Mouse (Mus musculus) neural tube, embryonic 15.5 days (tissue): Measurements from ENCODE around the gene Mrc1. TPM values are rescaled to one million over a fixed set of nuclear protein-coding genes. Genes with fewer than 3 reads are reported as not detected.

ENCODE experiments used
- ATAC-seq: fragments of 200-750 bp; cut with Nextera tagmentation; 2 replicates; pipeline ENCODE4 v1.8.0; 2017; ENCODE audit warnings: mild to moderate bottlenecking, moderate TSS enrichment, moderate library complexity; ENCODE audit not compliant: low FRiP score
- H3K27ac ChIP-seq: fragments of 300-500 bp; sonication (generic); replicated peaks from 2 replicates; pipeline ENCODE4 v1.5.1; 2015; ENCODE audit warnings: mild to moderate bottlenecking, inconsistent platforms
- H3K27me3 ChIP-seq: fragments of 300-500 bp; sonication (generic); replicated peaks from 2 replicates; pipeline ENCODE4 v1.6.1; 2015; ENCODE audit warnings: inconsistent platforms
- H3K36me3 ChIP-seq: fragments of 300-500 bp; sonication (generic); 2 replicates; pipeline ENCODE4 v1.6.1; 2015; ENCODE audit warnings: inconsistent platforms
- H3K4me1 ChIP-seq: fragments of 300-500 bp; sonication (generic); 2 replicates; pipeline ENCODE4 v1.6.1; 2015; ENCODE audit warnings: inconsistent platforms
- H3K4me2 ChIP-seq: fragments of 300-500 bp; sonication (generic); 2 replicates; pipeline ENCODE4 v1.6.1; 2015; ENCODE audit warnings: inconsistent platforms, mild to moderate bottlenecking, moderate library complexity
- H3K4me3 ChIP-seq: fragments of 300-500 bp; sonication (generic); replicated peaks from 2 replicates; pipeline ENCODE4 v1.5.1; 2015; ENCODE audit warnings: mild to moderate bottlenecking, inconsistent platforms
- H3K9ac ChIP-seq: fragments of 300-500 bp; sonication (generic); replicated peaks from 2 replicates; pipeline ENCODE4 v1.6.1; 2015; ENCODE audit warnings: mild to moderate bottlenecking, inconsistent platforms
- H3K9me3 ChIP-seq: fragments of 300-500 bp; sonication (generic); replicated peaks from 2 replicates; pipeline ENCODE4 v1.6.1; 2016; ENCODE audit warnings: inconsistent platforms
- WGBS: fragments of 180-500 bp; shearing (Covaris S2); methylation state at CpG from one replicate; pipeline ENCODE4 v1.1.7; 2015; ENCODE audit warnings: mixed read lengths; 5-methylcytosine and 5-hydroxymethylcytosine counted together
- polyA plus RNA-seq: library from polyadenylated mRNA; unstranded; fragments of >200 nt; fragmentation: Nextera tagmentation; extraction: Ambion mirVana; gene quantifications from 2 replicates; pipeline ENCODE4 v1.2.1, GENCODE M21; 2015

Gene Mrc1
- polyA plus RNA-seq, 1 experiment from 2014 or later, result 4.2 TPM

GRCm38 (mm10) chr2:14214764-14215163, 14.4 kb upstream of the Mrc1 start:
- H3K36me3 ChIP-seq, result no peaks in the 10 kb centered on the region
- ATAC-seq, result no peak
- H3K9ac ChIP-seq, result no peak overlapping the region
- no peaks in the 10 kb centered on the region for H3K9me3 ChIP-seq
- no peaks in the 10 kb centered on the region for H3K4me1 ChIP-seq
- H3K4me2 ChIP-seq, result no peak overlapping the region
- 17% methylated on average over 3 of the region's 3 CpGs for WGBS
- no peak overlapping the region for H3K4me3 ChIP-seq
- H3K27ac ChIP-seq, result no peak overlapping the region
- no peaks in the 10 kb centered on the region for H3K27me3 ChIP-seq

- H3K27me3 ChIP-seq, result no peaks in the 10 kb centered on the region
- H3K4me3 ChIP-seq, result no peak overlapping the region
- no peaks in the 10 kb centered on the region for H3K36me3 ChIP-seq
- no peaks in the 10 kb centered on the region for H3K9me3 ChIP-seq
- no peaks in the 10 kb centered on the region for H3K4me1 ChIP-seq
- no peak overlapping the region for H3K4me2 ChIP-seq
- H3K9ac ChIP-seq, result no peak overlapping the region
- no peak overlapping the region for H3K27ac ChIP-seq
- ATAC-seq, result no peak
- WGBS, result 85% methylated on average over 3 of the region's 3 CpGs
Observed at GRCm38 (mm10) chr2:14216653-14217052, 12.5 kb upstream of the Mrc1 start.

- no peak overlapping the region for H3K9ac ChIP-seq
- WGBS, result 79% methylated on average over 6 of the region's 6 CpGs
- no peak for ATAC-seq
Observed at GRCm38 (mm10) chr2:14218126-14218525, 11.1 kb upstream of the Mrc1 start.

GRCm38 (mm10) chr2:14224387-14224786, 4.8 kb upstream of the Mrc1 start:
- 82% methylated on average over 3 of the region's 4 CpGs for WGBS

More at GRCm38 (mm10) chr2:14218126-14218525, 11.1 kb upstream of the Mrc1 start:
- Histone ChIP-seq H3K27ac (no peak overlapping the region), H3K4me2 (no peak overlapping the region), H3K27me3 (no peaks in the 10 kb centered on the region), H3K4me3 (no peak overlapping the region), H3K9me3 (no peaks in the 10 kb centered on the region), H3K36me3 (no peaks in the 10 kb centered on the region), H3K4me1 (no peaks in the 10 kb centered on the region)

GRCm38 (mm10) chr2:14228495-14228894, 697 bp upstream of the Mrc1 start:
- no peak overlapping the region for H3K4me3 ChIP-seq
- no peak overlapping the region for H3K9ac ChIP-seq
- H3K36me3 ChIP-seq, result no peaks in the 10 kb centered on the region
- H3K27ac ChIP-seq, result no peak overlapping the region
- ATAC-seq, result no peak
- H3K9me3 ChIP-seq, result no peaks in the 10 kb centered on the region
- no peaks in the 10 kb centered on the region for H3K4me1 ChIP-seq
- H3K4me2 ChIP-seq, result no peak overlapping the region
- WGBS, result 76% methylated on average over 6 of the region's 6 CpGs
- no peaks in the 10 kb centered on the region for H3K27me3 ChIP-seq

More at GRCm38 (mm10) chr2:14224387-14224786, 4.8 kb upstream of the Mrc1 start:
- no peak overlapping the region for H3K4me3 ChIP-seq
- H3K4me1 ChIP-seq, result no peaks in the 10 kb centered on the region
- H3K4me2 ChIP-seq, result no peak overlapping the region
- no peaks in the 10 kb centered on the region for H3K36me3 ChIP-seq
- H3K27ac ChIP-seq, result no peak overlapping the region
- no peaks in the 10 kb centered on the region for H3K27me3 ChIP-seq
- no peak for ATAC-seq
- H3K9me3 ChIP-seq, result no peaks in the 10 kb centered on the region
- no peak overlapping the region for H3K9ac ChIP-seq

- H3K27ac ChIP-seq, result no peak overlapping the region
- no peaks in the 10 kb centered on the region for H3K4me1 ChIP-seq
- no peak overlapping the region for H3K4me2 ChIP-seq
- no peak overlapping the region for H3K9ac ChIP-seq
- WGBS, result 91% methylated on average over 14 of the region's 14 CpGs
- H3K36me3 ChIP-seq, result no peaks in the 10 kb centered on the region
- no peaks in the 10 kb centered on the region for H3K9me3 ChIP-seq
- no peak overlapping the region for H3K4me3 ChIP-seq
- no peaks in the 10 kb centered on the region for H3K27me3 ChIP-seq
- no peak for ATAC-seq
Observed at GRCm38 (mm10) chr2:14229979-14230378, 787 bp downstream of the Mrc1 start.

GRCm38 (mm10) chr2:14232897-14233296, 3.7 kb downstream of the Mrc1 start:
- Histone ChIP-seq H3K36me3 (no peaks in the 10 kb centered on the region), H3K27ac (no peak overlapping the region), H3K9ac (no peak overlapping the region), H3K9me3 (no peaks in the 10 kb centered on the region), H3K27me3 (no peaks in the 10 kb centered on the region), H3K4me1 (no peaks in the 10 kb centered on the region), H3K4me3 (no peak overlapping the region), H3K4me2 (no peak overlapping the region)
- WGBS, result 100% methylated on average over 1 of the region's 1 CpGs
- ATAC-seq, result no peak

GRCm38 (mm10) chr2:14233983-14234382, 4.8 kb downstream of the Mrc1 start:
- Histone ChIP-seq H3K27me3 (no peaks in the 10 kb centered on the region), H3K4me3 (no peak overlapping the region), H3K27ac (no peak overlapping the region), H3K36me3 (no peaks in the 10 kb centered on the region), H3K9ac (no peak overlapping the region), H3K9me3 (no peaks in the 10 kb centered on the region), H3K4me1 (no peaks in the 10 kb centered on the region), H3K4me2 (no peak overlapping the region)
- no peak for ATAC-seq
- WGBS, result 86% methylated on average over 2 of the region's 2 CpGs

- 90% methylated on average over 5 of the region's 5 CpGs for WGBS
- ATAC-seq, result no peak
- H3K9ac ChIP-seq, result no peak overlapping the region
Observed at GRCm38 (mm10) chr2:14235319-14235718, 6.1 kb downstream of the Mrc1 start.

GRCm38 (mm10) chr2:14236920-14237319, 7.7 kb downstream of the Mrc1 start:
- no peak for ATAC-seq
- Histone ChIP-seq H3K4me2 (no peak overlapping the region), H3K4me3 (no peak overlapping the region), H3K4me1 (no peaks in the 10 kb centered on the region), H3K27me3 (no peaks in the 10 kb centered on the region), H3K36me3 (no peaks in the 10 kb centered on the region), H3K27ac (no peak overlapping the region), H3K9ac (no peak overlapping the region), H3K9me3 (no peaks in the 10 kb centered on the region)
- 92% methylated on average over 4 of the region's 4 CpGs for WGBS

More at GRCm38 (mm10) chr2:14235319-14235718, 6.1 kb downstream of the Mrc1 start:
- Histone ChIP-seq H3K27ac (no peak overlapping the region), H3K4me3 (no peak overlapping the region), H3K4me2 (no peak overlapping the region), H3K9me3 (no peaks in the 10 kb centered on the region), H3K27me3 (no peaks in the 10 kb centered on the region), H3K4me1 (no peaks in the 10 kb centered on the region), H3K36me3 (no peaks in the 10 kb centered on the region)

- Histone ChIP-seq H3K36me3 (no peaks in the 10 kb centered on the region), H3K4me2 (no peak overlapping the region), H3K27me3 (no peaks in the 10 kb centered on the region), H3K4me3 (no peak overlapping the region), H3K27ac (no peak overlapping the region), H3K9me3 (no peaks in the 10 kb centered on the region), H3K9ac (no peak overlapping the region), H3K4me1 (no peaks in the 10 kb centered on the region)
- 39% methylated on average over 4 of the region's 4 CpGs for WGBS
- no peak for ATAC-seq
Observed at GRCm38 (mm10) chr2:14237723-14238122, 8.5 kb downstream of the Mrc1 start.

- WGBS, result 55% methylated on average over 5 of the region's 5 CpGs
- Histone ChIP-seq H3K4me1 (no peaks in the 10 kb centered on the region), H3K9me3 (no peaks in the 10 kb centered on the region), H3K36me3 (no peaks in the 10 kb centered on the region), H3K4me3 (no peak overlapping the region), H3K27me3 (no peaks in the 10 kb centered on the region), H3K27ac (no peak overlapping the region), H3K9ac (no peak overlapping the region), H3K4me2 (no peak overlapping the region)
- no peak for ATAC-seq
Observed at GRCm38 (mm10) chr2:14239151-14239550, 10.0 kb downstream of the Mrc1 start.

- H3K4me2 ChIP-seq, result no peak overlapping the region
- H3K4me3 ChIP-seq, result no peak overlapping the region
- no peaks in the 10 kb centered on the region for H3K36me3 ChIP-seq
- no peaks in the 10 kb centered on the region for H3K9me3 ChIP-seq
- no peaks in the 10 kb centered on the region for H3K27me3 ChIP-seq
- WGBS, result 90% methylated on average over 5 of the region's 5 CpGs
- H3K4me1 ChIP-seq, result no peaks in the 10 kb centered on the region
- ATAC-seq, result no peak
- no peak overlapping the region for H3K27ac ChIP-seq
- H3K9ac ChIP-seq, result no peak overlapping the region
Observed at GRCm38 (mm10) chr2:14244157-14244556, 15.0 kb downstream of the Mrc1 start.
